Mouse (Mus musculus): ENCODE measurements around the gene Fth1.
"Not testable (repeated sequence)": the region's sequence is repeated elsewhere in the genome, so short reads cannot be mapped to it uniquely, and the experiment has no call there.

Fth1 gene

GRCm38 (mm10) chr19:9980258-9980657 is at the start of gene Fth1:
Fth1 (plus strand) TSS chr19:9980598.
- no peak for DNase-seq (ENCODE audit: low spot score in 2 of 2)

- DNase-seq (ENCODE audit: low spot score in 2 of 2) = not testable (repeated sequence)
Measured at GRCm38 (mm10) chr19:9931167-9931607, 49.2 kb upstream of the Fth1 start.

DNA sequence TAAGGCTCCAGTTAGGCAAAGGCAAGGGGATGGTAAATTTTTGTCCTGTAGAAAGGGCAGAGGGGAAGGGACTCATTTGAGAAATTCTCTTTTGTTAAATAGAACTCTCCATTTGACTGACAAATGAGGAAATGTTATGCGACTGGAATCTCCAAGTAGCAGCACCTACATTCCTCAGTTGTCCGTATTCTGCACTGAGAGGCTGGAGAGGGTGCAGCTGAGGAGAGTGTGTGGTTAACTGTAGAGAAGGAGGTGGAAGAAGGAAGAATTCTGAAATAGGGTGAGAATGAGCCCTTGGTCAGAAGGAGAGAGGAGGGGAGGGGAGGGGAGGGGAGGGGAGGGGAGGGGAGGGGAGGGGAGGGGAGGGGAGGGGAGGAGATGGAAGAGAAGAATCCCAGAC is 46.5 kb upstream of the Fth1 start:
- DNase-seq (ENCODE audit: low spot score in 2 of 2) = no peak

GRCm38 (mm10) chr19:9936579-9936978 is 43.8 kb upstream of the Fth1 start:
- no peak for DNase-seq (ENCODE audit: low spot score in 2 of 2)

DNA sequence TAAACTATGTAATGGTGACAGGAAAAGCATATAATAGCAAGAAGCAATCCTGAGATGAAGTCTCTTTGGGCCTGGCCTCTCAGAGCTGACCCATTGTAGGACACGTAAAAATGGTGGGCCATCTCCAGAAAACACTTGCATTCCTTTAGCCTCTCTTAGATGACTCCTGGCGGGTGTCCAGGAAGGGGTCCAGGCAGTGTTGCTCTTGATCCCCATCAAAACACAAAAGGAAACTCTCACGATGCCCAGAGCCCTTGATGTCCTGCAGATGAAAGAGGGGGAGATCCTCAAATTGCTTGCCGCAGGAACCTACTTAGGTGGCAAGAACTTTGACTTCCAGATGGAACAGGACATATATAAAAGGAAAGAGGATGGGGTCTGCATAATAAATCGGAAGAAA is 43.0 kb upstream of the Fth1 start:
- DNase-seq (ENCODE audit: low spot score in 2 of 2) = no peak

- no peak for DNase-seq (ENCODE audit: low spot score in 2 of 2)
Measured at GRCm38 (mm10) chr19:9938156-9938823, 42.1 kb upstream of the Fth1 start.

- no peak for DNase-seq (ENCODE audit: low spot score in 2 of 2)
Measured at GRCm38 (mm10) chr19:9938824-9939303, 41.5 kb upstream of the Fth1 start.

DNA sequence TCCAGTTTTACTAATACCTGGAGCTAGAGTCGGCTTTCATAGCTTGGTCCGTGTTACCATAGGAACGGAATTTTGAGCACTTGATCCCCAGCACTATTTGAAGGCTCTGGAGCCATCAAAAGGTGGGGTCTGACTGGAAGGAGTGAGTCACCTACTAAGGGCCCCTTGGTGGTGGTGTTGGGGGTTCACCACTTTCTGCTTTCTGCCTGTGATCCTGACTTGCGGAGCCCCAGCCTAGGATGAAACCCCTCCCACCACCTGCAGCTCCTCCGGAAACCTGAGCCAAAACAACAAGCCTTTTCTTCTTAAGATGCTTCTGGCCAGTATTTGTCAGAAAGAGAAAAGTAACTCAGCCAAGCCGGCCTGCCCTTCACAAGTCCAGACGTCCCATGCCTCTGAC is 40.6 kb upstream of the Fth1 start:
- no peak for DNase-seq (ENCODE audit: low spot score in 2 of 2)

DNA sequence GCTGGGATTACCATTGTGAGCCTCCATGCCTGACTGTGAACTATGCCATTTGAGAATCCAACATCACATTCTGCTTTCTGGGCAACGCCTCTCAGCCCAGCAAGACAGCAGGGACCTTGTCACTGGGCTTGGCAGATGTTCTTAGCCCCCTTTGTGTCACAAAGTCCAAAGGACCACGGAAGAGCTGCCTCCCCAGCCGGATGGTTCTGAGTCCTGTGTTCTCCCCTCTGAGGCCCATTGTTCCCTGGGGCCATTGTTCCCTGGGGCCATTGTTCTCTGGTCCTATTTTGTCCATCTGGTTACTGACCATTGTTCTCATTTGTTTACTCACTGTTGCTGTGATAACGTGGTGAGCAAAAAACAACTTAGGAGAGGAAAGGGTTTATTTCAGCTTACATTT is 39.5 kb upstream of the Fth1 start:
- DNase-seq (ENCODE audit: low spot score in 2 of 2) = no peak

DNA sequence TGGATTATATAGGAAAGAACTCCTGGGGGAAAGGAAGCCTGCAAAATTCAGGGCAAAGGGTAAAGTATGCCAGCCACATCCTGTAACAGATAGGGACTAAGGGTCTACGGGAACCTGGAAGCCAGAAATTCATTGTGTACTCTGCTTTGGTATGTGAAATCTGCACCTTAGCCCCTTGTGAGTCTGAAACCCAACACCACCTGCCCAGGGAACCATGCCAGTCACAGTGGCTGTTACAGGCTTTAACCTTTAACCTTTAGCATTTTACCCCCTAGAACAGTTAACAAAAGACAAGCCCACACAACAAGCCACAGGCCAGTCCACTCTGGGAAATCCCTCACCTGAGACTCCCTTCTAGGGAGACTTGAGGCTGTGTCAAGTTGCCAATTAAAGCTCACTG is 38.6 kb upstream of the Fth1 start:
- no peak for DNase-seq (ENCODE audit: low spot score in 2 of 2)

DNA sequence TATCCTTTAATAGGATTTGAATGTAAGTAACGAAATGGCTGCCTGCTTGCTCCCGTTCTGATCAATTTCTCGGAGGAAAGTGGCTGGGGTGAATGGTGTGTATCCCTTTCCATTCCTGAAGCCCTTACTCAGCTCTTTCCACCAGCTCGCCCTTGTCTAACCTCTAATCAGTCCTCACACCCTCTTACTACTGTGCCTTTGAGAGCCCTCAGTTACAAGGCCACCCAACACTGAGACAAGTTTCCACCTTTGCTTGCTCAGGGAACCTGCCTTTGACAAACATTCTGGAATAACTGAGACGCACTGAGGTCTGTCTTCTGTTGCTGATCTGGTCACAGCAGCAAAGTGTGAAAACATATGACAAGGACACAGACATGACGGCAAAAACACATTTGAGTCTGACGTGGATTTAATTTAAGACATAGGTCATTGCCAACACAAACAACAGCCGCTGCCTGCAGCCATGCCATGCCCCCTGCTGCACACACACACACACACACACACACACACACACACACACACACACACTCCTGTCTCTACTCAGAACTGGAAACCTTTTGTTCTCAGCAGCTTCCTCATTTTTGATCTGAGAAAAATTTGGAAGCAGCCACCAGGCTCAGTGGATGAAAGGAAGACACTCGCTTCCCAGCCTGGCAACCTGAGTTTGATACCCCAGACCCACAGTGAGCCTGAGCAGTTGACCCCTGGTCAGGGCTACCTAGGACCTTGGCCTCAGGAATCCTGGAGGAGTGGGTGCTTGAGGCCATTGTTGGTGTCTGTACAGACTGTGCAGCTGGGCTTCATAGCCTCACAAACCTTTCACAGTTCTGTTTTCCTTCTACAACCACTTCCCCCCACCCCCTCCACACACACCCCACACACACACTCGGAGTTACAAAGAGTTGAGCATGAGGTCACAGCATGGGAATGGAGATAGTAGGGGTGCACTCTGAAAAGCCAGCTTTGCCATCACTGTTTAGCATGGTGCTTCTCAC is 37.6 kb upstream of the Fth1 start:
- DNase-seq (ENCODE audit: low spot score in 2 of 2) = no peak

DNA sequence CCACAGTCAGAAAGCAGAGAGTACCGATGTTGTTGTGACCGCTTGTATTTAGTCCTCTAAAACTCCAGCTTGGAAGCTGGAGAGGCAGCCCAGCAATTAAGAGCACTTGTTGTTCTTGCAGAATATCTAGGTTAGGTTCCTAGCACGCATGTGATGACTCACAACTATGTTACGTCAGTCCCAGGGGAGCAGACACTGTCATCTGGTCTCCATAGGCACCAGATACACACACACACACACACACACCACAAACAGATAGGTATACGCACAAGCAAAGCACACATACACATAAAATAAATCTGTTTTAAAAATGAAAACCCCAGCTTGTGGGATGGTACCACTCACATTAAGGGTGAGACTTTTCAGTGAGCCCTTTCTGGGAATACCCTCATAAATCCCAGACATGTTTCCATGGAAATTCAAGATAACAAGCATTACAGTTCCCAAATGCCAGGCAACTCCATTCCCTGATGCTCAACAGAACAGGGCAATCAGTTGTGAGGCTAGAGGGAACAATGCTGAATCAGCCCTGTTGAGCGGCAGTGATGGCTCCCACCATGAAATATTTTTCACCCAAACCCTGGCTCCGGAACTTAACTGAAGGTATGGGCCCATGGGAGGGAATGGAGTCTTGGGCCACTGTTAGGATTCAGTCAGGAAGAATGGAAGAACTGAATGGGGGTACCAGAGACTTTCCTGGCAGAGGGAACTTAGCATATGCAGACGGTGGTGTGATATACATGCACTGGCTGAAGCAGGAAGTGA is 34.4 kb upstream of the Fth1 start:
- DNase-seq (ENCODE audit: low spot score in 2 of 2) = no peak

GRCm38 (mm10) chr19:9946986-9947385 is 33.4 kb upstream of the Fth1 start:
- DNase-seq (ENCODE audit: low spot score in 2 of 2) = no peak

- no peak for DNase-seq (ENCODE audit: low spot score in 2 of 2)
Measured at GRCm38 (mm10) chr19:9952390-9952789, 28.0 kb upstream of the Fth1 start.

DNA sequence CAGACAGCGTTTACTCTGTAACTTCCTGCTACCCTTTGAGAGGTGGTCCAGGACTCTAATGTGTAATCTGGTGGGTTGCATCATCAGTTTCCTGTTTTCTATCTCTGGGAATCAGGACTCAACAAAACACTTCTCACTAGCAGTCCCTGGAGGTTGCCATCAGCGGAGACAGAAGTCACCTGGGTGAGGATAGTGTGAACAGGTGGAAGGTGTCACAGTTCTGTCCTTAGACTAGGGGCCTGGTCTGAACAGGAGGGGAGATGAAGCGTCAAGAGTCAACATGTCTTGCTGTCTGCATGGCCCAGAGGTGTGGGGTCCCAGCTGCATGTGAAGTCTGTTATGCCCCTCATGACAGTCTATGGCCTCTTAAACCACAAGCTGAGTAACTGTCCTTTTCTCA is 27.5 kb upstream of the Fth1 start:
- DNase-seq (ENCODE audit: low spot score in 2 of 2) = no peak

- peak in 1 of 2 experiments; percentile 24 for DNase-seq (ENCODE audit: low spot score in 2 of 2)
Measured at GRCm38 (mm10) chr19:9954055-9954810, 26.2 kb upstream of the Fth1 start.

- DNase-seq (ENCODE audit: low spot score in 2 of 2) = no peak
Measured at GRCm38 (mm10) chr19:9954811-9955202, 25.6 kb upstream of the Fth1 start.

DNA sequence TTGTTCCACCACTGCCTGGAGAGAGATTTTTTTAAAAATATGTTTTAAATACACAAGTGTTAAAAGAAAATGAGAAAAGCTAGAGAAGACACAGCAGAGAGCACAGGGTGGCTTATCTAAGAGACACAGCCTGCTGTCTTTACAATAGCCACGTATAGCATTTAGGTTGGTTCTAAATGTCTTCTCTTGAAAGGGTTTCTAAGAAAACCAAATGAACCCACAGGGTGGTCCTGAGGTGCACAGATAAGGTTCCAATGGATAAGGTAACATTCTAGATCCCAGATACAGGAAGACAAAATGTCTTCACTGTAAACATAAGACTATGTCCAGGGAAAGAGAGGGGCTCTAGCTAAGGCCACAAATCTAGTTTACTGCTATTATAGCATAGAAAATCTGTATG is 25.0 kb upstream of the Fth1 start:
- no peak for DNase-seq (ENCODE audit: low spot score in 2 of 2)

GRCm38 (mm10) chr19:9956624-9957388 is 23.6 kb upstream of the Fth1 start:
- no peak for DNase-seq (ENCODE audit: low spot score in 2 of 2)

- no peak for DNase-seq (ENCODE audit: low spot score in 2 of 2)
Measured at GRCm38 (mm10) chr19:9957965-9958364, 22.4 kb upstream of the Fth1 start.
